Mouse (Mus musculus): Measurements from ENCODE around the gene 6430548M08Rik.

6430548M08Rik gene

GRCm38 (mm10) chr8:120124261-120124660 is 10.3 kb downstream of the 6430548M08Rik start:
- Histone ChIP-seq H3K4me3 (replicated peaks; ENCODE audit: low read length) (no peak overlapping the region), H3K27me3 (ENCODE audit: insufficient read depth, low read length) (peaks cover 33% of the 10 kb centered on the region), H3K9me3 (ENCODE audit: low read length) (no peaks in the 10 kb centered on the region), H3K36me3 (ENCODE audit: insufficient read depth, low read length) (no peaks in the 10 kb centered on the region), H3K4me1 (replicated peaks; ENCODE audit: low read depth, low read length) (peaks cover 15% of the 10 kb centered on the region)
- no peak for TF ChIP-seq NANOG (IDR thresholded peaks at IDR 0.05; ENCODE audit: borderline replicate concordance, low read length)
- no peak for TF ChIP-seq POU5F1 (IDR thresholded peaks at IDR 0.05; ENCODE audit: borderline replicate concordance, low read length)
- TF ChIP-seq CTCF (conservative IDR thresholded peaks at IDR 0.05; ENCODE audit: low read length) = no peak

- Histone ChIP-seq H3K4me1 (replicated peaks; ENCODE audit: low read depth, low read length) (peaks cover 15% of the 10 kb centered on the region), H3K9me3 (ENCODE audit: low read length) (no peaks in the 10 kb centered on the region), H3K36me3 (ENCODE audit: insufficient read depth, low read length) (no peaks in the 10 kb centered on the region), H3K4me3 (replicated peaks; ENCODE audit: low read length) (no peak overlapping the region), H3K27me3 (ENCODE audit: insufficient read depth, low read length) (peaks cover 29% of the 10 kb centered on the region)
- no peak for TF ChIP-seq POU5F1 (IDR thresholded peaks at IDR 0.05; ENCODE audit: borderline replicate concordance, low read length)
These were observed 11.0 kb downstream of the 6430548M08Rik start for GRCm38 (mm10) chr8:120124836-120125389.

GRCm38 (mm10) chr8:120126357-120127161 is 12.6 kb downstream of the 6430548M08Rik start:
- Histone ChIP-seq H3K27me3 (ENCODE audit: insufficient read depth, low read length) (peaks cover 16% of the 10 kb centered on the region), H3K4me1 (replicated peaks; ENCODE audit: low read depth, low read length) (peaks cover 15% of the 10 kb centered on the region), H3K36me3 (ENCODE audit: insufficient read depth, low read length) (no peaks in the 10 kb centered on the region), H3K9me3 (ENCODE audit: low read length) (no peaks in the 10 kb centered on the region), H3K4me3 (replicated peaks; ENCODE audit: low read length) (no peak overlapping the region)
- TF ChIP-seq NANOG (IDR thresholded peaks at IDR 0.05; ENCODE audit: borderline replicate concordance, low read length) (no peak), CTCF (conservative IDR thresholded peaks at IDR 0.05; ENCODE audit: low read length) (no peak), POU5F1 (IDR thresholded peaks at IDR 0.05; ENCODE audit: borderline replicate concordance, low read length) (no peak)

GRCm38 (mm10) chr8:120129547-120129946 is 15.6 kb downstream of the 6430548M08Rik start:
- no peak overlapping the region for H3K4me3 ChIP-seq (replicated peaks; ENCODE audit: low read length)
- H3K4me1 ChIP-seq (replicated peaks; ENCODE audit: low read depth, low read length) = peaks cover 15% of the 10 kb centered on the region
- H3K27me3 ChIP-seq (ENCODE audit: insufficient read depth, low read length) = peaks cover 12% of the 10 kb centered on the region
- no peaks in the 10 kb centered on the region for H3K36me3 ChIP-seq (ENCODE audit: insufficient read depth, low read length)
- no peaks in the 10 kb centered on the region for H3K9me3 ChIP-seq (ENCODE audit: low read length)
- TF ChIP-seq POU5F1 (IDR thresholded peaks at IDR 0.05; ENCODE audit: borderline replicate concordance, low read length) (no peak), NANOG (IDR thresholded peaks at IDR 0.05; ENCODE audit: borderline replicate concordance, low read length) (no peak), CTCF (conservative IDR thresholded peaks at IDR 0.05; ENCODE audit: low read length) (no peak)

- no peak overlapping the region for H3K4me3 ChIP-seq (replicated peaks; ENCODE audit: low read length)
- H3K36me3 ChIP-seq (ENCODE audit: insufficient read depth, low read length) = no peaks in the 10 kb centered on the region
- no peak for TF ChIP-seq NANOG (IDR thresholded peaks at IDR 0.05; ENCODE audit: borderline replicate concordance, low read length)
- TF ChIP-seq POU5F1 (IDR thresholded peaks at IDR 0.05; ENCODE audit: borderline replicate concordance, low read length) = no peak
- no peak for TF ChIP-seq CTCF (conservative IDR thresholded peaks at IDR 0.05; ENCODE audit: low read length)
- peaks cover 15% of the 10 kb centered on the region for H3K4me1 ChIP-seq (replicated peaks; ENCODE audit: low read depth, low read length)
- H3K9me3 ChIP-seq (ENCODE audit: low read length) = no peaks in the 10 kb centered on the region
- H3K27me3 ChIP-seq (ENCODE audit: insufficient read depth, low read length) = peaks cover 9% of the 10 kb centered on the region
These were observed 17.2 kb downstream of the 6430548M08Rik start for GRCm38 (mm10) chr8:120131158-120131557.

- no peaks in the 10 kb centered on the region for H3K9me3 ChIP-seq (ENCODE audit: low read length)
- no peaks in the 10 kb centered on the region for H3K4me1 ChIP-seq (replicated peaks; ENCODE audit: low read depth, low read length)
- H3K27me3 ChIP-seq (ENCODE audit: insufficient read depth, low read length) = peaks cover 5% of the 10 kb centered on the region; the same call in 1 of the 2 replicates
- TF ChIP-seq POU5F1 (IDR thresholded peaks at IDR 0.05; ENCODE audit: borderline replicate concordance, low read length) = no peak
- TF ChIP-seq CTCF (conservative IDR thresholded peaks at IDR 0.05; ENCODE audit: low read length) = no peak
- TF ChIP-seq NANOG (IDR thresholded peaks at IDR 0.05; ENCODE audit: borderline replicate concordance, low read length) = no peak
- no peak overlapping the region for H3K4me3 ChIP-seq (replicated peaks; ENCODE audit: low read length)
- H3K36me3 ChIP-seq (ENCODE audit: insufficient read depth, low read length) = no peaks in the 10 kb centered on the region
These were observed 19.2 kb downstream of the 6430548M08Rik start for GRCm38 (mm10) chr8:120133169-120133568.

- TF ChIP-seq NANOG (IDR thresholded peaks at IDR 0.05; ENCODE audit: borderline replicate concordance, low read length) = no peak
- TF ChIP-seq CTCF (conservative IDR thresholded peaks at IDR 0.05; ENCODE audit: low read length) = no peak
- no peak for TF ChIP-seq POU5F1 (IDR thresholded peaks at IDR 0.05; ENCODE audit: borderline replicate concordance, low read length)
- Histone ChIP-seq H3K36me3 (ENCODE audit: insufficient read depth, low read length) (no peaks in the 10 kb centered on the region), H3K27me3 (ENCODE audit: insufficient read depth, low read length) (peaks cover 12% of the 10 kb centered on the region), H3K4me1 (replicated peaks; ENCODE audit: low read depth, low read length) (no peaks in the 10 kb centered on the region), H3K9me3 (ENCODE audit: low read length) (no peaks in the 10 kb centered on the region), H3K4me3 (replicated peaks; ENCODE audit: low read length) (no peak overlapping the region)
These were observed 21.7 kb downstream of the 6430548M08Rik start for GRCm38 (mm10) chr8:120135687-120136086.

- Histone ChIP-seq H3K27me3 (ENCODE audit: insufficient read depth, low read length) (peaks cover 21% of the 10 kb centered on the region), H3K4me3 (replicated peaks; ENCODE audit: low read length) (no peak overlapping the region), H3K36me3 (ENCODE audit: insufficient read depth, low read length) (no peaks in the 10 kb centered on the region), H3K9me3 (ENCODE audit: low read length) (no peaks in the 10 kb centered on the region), H3K4me1 (replicated peaks; ENCODE audit: low read depth, low read length) (no peaks in the 10 kb centered on the region)
- TF ChIP-seq CTCF (conservative IDR thresholded peaks at IDR 0.05; ENCODE audit: low read length) (no peak), POU5F1 (IDR thresholded peaks at IDR 0.05; ENCODE audit: borderline replicate concordance, low read length) (no peak), NANOG (IDR thresholded peaks at IDR 0.05; ENCODE audit: borderline replicate concordance, low read length) (no peak)
These were observed 22.7 kb downstream of the 6430548M08Rik start for GRCm38 (mm10) chr8:120136618-120137017.

Data from E14TG2a.4 (cell line).